Mouse (Mus musculus) common myeloid progenitor, adult 5-6 weeks (primary cell): ENCODE results near the gene Evi5l. TPM values are rescaled to one million over a fixed set of nuclear protein-coding genes. Genes with fewer than 3 reads are reported as not detected.
A peak's percentile ranks its signal among the peaks of the same experiment; 100 is the strongest.

ENCODE experiments used
- ATAC-seq: replicated peaks from 2 replicates; pipeline ENCODE4 v1.8.0; 2016; ENCODE audit warnings: low read depth, mild to moderate bottlenecking, moderate TSS enrichment, inconsistent platforms; ENCODE audit not compliant: poor library complexity, severe bottlenecking
- total RNA-seq: library from RNA; stranded (forward); fragments of 200-1000, 187-1606 nt; gene quantifications from 2 replicates; pipeline ENCODE4 v1.2.3, GENCODE M21; 2017

The Evi5l gene
- 11.1 and 12.1 TPM in 2 replicates for total RNA-seq

DNA sequence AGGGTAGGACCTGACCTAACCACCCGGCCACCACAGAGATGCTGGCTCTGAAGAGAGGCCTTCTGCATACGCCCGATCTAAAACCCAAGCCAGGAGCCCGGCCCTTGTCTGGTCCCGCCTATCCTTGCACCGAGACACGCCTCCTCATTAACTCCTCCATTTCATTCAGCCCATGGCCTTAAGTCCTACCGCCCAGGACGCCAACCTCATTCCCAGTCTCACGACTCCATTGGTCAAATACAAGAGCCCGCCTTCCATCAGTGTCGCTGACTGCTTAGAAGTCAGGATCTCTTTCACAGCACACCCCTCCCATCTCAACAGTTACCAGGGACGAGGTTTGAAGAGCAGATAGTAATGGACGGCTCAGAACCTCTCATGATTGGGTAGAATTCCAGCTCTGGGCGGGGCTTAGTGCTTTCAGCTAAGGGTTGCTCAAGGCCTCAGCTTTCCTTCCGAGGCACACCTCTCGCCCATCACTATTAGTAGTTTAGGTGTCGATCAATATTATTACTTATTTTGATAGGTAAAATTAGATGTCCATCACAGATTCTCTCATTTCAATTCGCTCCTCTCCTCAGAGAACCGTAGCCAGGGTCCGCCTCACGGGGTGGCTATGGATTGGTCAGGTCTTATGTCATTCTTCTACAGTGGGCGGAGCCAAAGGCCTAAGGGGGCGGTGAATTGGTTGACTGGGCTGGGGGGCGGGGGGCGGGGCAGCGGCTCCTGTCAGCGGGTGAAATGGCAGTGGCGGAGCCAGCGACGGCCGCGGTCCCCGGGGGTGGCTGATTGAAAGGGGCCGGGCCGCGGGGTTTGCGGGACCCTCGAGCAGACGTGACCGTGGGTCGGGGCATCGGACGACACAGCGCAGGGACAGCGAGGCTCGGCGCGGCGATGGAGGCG is at the start of gene Evi5l:
TSS of gene Evi5l (plus strand) at position 716 of the 900 bp plus-strand sequence.
- peak; percentile 89 for ATAC-seq

DNA sequence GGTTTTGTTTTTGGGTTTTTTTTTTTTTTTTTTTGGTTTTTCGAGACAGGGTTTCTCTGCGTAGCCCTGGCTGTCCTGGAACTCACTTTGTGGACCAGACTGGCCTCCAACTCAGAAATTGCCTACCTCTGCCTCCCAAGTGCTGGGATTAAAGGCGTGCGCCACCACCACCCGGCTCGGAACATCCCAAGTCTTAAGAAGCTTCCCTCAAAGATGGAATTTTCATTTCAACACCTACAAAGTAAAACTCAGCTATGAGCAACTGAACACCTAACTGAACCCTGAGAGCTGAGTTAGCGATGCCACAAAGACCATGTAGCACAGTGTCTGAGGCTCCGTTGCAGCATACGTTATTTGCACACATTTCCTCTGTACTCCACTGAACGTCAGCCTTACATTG is 32.6 kb upstream of the Evi5l start, which contains the start of gene Cd209g:
TSS of gene Cd209g (plus strand) at position 301 of the 400 bp plus-strand sequence.
- no peak for ATAC-seq

DNA sequence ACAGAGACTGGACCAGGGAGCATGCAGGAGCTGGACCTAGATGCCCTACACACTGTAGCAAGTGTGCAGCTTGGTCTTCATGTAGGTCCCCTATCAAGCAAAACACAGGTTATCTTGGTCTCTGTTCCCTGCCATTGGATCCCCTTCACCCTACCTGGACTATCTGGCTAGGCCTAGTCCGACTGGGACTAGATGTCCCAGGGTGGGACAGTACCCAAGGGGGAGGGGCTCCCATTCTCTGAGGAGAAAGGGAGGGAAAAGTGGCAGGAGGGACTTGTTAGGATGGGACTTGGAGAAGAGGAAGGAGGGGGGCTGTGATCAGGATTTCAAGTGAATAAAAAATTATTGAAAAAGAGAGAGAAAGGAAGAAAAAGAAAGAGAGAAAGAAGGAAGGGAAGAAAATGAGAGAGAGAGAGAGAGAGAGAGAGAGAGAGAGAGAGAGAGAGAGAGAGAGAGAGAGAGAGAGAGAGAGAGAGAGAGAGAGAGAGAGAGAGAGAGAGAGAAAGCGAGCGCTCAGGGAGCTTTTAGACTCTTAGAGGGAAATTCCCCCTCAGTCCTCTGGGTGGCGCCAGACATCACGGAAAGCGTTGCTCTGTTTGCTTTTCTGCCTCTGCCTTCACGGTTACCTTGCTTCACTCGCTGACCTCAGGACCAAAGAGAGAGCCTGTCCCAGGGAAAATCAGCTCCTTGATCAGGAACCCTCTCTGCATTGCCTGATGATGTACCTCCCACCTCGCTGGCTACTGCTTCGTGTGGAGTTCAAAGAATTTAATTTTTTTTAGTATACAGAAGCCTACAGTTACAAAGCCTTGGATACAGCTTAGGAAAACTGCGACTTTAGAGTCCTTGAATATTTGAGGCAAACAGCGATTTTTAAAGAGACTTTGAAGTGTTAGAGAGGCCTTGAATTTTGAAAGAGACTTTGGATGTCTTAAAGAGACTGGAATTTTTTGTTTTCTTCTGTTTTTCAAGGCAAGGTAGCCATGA is 26.4 kb upstream of the Evi5l start:
- peak; percentile 98 for ATAC-seq

DNA sequence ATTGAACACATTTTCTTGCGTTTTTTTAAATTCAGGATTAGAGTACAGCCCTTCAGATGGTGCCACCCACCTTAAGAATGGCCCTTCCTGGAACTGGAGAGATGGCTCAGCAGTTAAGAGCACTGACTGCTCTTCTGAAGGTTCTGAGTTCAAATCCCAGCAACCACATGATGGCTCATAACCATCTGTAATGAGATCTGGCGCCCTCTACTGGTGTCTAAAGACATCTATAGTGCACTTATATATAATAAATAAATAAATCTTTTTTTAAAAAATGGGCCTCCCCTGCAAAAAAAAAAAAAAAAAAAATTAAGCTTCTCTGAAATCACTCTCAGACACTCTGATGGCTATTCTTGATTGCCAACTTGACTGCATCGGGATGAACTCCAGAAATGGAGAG is 24.6 kb upstream of the Evi5l start:
- no peak for ATAC-seq

DNA sequence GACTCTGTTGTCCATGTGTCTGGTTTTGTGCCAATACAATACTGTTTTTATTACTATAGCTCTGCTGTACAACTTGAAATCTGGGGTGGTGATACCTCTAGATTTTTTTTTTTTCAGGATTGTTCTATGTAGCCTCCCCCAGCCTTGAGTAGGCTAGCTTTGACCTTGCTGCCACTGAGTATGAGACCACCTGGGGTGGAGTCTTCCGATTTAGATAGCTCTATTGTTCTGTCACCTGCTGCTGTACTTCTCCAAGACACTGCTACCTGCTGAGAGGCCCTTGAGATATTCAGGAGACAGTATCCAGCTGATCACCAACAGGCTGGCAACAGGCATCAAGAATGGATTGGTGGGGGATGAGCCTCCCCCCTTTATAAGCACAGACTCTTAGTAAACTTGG is 19.1 kb upstream of the Evi5l start:
- ATAC-seq, result no peak

DNA sequence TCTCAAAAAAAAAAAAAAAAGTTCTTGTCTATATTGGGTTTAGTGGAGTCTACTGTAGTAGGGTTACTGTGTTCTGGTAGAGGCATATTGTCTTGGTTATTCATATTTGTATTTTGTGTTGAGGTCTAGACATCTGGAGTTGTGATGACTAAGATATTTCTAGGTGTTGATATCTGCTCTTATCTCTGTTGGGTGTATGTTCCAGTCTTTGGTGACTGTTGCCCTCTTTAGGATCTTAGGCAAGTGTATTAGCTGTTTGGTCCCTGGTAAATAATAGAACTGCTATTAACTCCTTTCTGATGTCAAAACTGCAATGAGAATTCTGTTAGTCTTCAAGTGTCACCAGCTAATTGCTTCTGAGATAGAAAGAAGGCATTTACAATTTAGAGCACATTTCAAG is 11.5 kb upstream of the Evi5l start:
- no peak for ATAC-seq

DNA sequence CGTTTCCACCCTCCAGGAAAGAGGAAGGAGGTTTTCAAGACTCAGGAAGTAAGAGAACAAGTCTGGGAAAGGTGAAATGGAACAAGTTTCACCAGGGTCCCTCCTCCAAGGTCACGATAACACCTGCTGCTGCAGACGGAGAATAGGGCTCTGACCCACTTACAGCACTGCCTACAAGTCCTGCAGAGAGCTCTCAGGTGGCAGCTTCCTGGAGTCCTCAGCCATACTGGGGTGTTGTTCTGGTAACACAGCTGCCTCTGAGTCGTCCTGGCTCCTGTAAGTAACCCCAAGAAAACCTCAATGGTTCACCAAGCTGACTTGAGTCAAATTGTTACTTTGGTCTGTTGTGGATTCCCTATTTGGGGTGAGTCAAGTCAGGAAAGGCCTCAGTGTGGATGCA is 3.6 kb upstream of the Evi5l start:
- no peak for ATAC-seq

DNA sequence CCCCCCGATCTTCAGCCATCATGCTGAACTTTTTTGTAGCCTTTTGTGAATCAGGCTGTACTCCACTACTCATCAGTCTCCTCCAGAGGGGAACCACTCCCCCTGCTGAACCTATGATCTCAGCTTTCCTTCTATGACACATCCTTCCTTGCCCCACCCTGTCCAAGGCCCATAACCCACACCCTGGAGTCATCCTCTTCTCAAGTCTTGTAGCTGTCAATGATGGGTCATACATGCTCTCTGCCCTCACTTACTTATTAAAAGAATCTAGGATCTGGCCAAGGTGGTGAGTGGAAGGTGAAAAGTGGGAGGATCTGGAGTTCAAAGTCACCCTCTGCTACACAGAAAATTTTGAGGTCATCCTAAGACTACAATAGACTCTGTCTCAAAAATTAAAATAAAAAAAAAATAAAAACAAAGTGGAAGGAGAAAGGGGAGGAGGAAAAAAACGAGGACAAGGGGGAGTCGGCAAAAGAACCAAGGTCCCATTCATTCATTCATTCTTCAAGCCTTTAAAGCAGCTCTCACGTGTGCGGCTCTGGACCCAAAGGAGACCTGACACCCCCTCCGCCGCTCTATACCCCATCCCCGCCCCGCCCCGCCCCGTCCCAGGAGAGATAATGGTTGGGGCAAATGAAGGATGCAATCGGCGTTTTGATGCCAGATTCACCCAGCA is 1.1 kb upstream of the Evi5l start:
- no peak for ATAC-seq

DNA sequence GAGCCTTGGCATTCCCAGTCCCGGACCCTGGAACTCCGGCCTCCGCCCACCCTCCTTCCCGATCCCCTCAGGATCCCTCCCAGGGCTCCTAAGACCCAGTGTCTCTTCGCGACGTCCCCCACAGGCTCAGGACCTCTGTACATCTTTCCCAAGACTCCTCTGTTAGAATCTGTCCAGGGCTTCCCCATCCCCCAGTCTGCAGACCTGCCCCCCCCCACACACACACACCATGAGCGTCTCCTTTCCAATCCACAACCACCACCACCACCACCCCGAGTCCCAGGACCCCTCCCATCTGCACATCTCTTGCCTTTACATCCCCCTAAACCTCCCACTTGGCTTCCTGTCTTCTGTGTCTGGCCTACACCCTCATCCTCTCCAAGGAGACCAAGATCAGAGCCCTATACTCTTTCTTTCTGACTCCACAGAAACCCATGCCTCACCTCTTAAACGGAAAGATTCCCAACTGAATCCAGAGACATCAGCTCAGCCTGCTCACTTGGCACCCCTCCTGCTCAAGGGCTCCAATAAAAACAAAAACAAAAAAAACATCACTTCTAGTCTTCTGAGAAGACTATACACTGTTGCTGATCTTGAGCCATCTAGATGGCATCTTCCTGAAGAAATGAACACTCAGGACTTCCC is 636 bp downstream of the Evi5l start:
- ATAC-seq, result no peak

DNA sequence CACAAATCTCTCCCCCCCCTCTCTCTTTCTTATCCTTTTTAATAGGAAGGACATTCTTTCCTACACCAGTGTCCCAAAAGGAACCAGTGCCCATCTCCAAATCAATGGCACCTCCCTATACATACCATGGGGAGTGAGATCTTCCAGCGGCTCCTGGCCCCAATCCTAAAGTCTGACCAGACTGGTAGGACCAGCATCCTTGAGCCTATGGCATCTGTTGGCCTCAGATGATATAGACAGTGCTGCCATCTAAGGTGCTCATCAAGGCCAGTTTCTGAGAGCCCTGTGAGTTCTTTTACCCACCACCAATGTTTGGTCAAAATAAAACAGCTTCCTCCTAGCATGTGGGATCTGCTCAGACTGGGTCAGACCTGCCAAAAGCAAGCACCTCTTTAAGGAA is 1.6 kb downstream of the Evi5l start:
- no peak for ATAC-seq

DNA sequence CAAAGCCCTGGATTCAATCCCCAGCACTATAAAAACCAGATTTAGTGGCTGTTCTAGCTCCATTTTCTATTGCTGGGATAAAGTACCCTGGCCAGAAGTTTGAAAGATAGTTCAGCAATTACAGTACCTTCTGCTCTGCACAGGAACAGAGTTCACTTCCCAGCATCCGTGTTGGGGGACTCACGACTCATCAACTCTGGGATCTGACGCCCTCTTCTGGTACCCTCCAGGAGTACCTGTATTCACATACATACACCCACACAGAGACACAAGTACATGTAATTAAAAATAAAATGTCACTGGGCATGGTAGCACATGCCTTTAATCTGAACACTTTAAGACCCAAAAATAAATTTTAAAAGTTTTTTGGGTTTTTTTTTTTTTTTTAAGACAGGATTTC is 6.1 kb downstream of the Evi5l start:
- ATAC-seq, result no peak

DNA sequence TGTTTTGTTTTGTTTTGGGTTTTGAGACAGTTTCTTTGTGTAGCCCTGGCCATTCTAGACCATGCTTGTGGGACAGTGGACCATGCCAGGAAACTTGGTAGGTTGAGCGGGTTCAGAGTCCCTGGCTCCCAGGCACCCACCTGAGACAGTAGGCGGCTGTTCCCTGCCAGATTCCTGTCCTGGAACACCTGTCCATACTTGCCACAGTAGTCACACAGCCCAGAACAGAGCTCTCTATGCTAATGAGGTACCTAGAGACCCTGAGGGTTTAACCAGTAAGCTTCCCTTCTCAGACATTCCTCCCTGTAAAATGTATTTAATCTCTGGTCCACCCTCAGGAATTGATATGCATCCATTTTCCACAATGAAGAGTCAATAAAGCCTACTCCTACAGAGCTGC is 7.7 kb downstream of the Evi5l start:
- no peak for ATAC-seq

DNA sequence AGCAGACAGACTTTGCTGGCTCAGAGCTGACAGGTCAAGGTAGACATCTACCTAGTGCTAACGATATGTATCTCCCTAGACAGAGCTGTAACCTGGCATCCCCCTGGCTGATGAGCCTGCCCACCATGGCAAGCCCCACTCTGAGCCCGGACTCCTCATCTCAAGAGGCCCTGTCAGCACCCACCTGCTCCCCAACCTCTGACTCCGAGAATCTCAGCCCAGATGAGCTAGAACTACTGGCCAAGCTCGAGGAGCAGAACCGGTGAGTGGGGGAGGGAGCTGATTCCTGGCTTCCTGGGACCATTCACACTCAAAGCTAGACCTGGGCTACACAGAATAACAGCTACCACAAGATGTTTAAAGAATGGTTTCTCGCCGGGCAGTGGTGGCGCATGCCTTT is 17.0 kb downstream of the Evi5l start:
- ATAC-seq, result no peak

DNA sequence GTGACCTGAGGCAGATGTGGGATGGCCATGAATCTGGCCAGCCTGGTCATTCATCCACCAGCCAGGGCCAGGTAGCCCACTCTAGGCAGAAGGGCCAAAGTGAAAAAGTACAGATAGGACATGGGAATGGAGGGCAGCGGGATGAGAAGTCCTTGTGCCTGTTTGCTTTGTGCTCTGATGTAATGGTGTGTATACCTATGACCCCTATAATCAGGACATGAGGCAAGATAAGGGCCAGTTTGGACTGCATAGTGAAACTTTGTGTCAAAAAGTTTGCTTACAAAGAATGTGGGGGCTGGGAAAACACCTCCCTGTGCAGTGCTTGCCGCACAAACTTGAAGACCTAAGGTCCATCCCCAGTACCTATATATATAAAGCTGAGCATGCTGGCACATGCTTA is 19.8 kb downstream of the Evi5l start:
- ATAC-seq, result no peak

DNA sequence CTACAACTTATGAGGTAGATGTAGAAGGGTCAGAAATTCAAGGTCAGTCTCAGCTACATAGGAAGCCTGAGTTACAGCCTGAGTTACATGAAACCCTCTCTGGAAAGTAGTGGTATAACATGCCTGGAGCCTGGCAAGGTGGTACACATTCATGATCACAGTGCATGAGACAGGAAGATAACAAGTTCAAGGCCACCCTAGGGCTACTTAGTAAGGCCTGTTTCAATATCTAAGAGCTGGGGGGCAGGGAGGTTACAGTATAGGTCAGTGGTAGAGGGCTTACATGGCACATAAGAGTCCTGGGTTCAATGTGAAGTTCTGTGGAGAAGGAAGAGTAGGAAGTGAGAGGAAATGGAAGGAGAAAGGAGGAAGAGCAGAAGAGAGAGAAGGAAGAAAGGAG is 22.2 kb downstream of the Evi5l start:
- no peak for ATAC-seq

DNA sequence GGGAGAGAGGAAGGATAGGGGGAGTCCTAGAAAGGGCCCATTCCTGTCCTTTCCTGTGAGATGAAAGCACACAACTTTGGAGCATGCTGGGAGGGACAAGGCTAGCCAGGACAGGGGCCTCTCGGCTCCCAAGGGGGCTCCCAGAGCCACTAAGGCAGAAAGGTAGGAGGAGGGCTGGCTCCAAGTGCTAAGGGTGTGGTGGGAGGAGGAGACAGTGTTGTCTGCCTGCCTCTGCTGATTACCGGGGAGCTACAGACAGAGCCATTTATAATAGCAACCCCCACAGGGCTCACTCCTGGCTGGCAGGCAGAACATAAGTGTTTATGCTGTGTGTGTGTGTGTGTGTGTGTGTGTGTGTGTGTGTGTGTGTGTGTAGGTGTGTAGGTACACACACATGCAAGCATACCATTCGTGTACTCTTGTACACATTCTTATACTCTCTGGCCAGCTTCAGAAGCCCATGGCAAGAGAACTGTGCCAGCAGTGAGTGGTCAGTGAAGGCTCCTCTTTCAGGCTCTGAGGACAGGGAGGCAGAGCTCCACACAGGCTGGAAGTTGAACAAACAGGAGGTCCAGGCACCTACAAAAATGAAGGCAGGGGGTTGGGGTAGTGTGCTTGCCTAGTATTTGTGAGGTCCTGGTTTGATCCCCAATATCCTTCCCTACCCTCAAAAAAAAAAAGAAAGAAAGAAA is 22.8 kb downstream of the Evi5l start:
- no peak; the same call in 1 of the 2 replicates for ATAC-seq

DNA sequence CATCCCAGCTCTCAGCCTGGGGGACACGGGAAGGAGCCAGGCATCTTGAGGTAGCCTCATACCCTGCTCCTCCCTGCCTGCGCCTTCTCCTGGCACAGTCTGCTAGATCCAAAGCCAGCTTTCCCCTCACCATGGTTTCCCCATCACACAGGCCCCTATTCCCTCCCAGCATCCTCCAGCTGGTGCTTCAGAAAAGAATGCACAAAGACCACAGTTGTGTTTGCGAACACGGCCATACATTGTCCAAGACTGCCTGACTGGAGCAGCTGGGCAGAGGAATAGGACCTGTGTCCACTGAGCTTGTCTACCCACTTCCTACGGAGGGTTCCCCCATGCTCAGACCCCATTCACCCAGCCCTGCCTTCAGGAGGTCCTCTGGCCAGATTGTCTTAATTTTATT is 25.9 kb downstream of the Evi5l start:
- no peak for ATAC-seq

DNA sequence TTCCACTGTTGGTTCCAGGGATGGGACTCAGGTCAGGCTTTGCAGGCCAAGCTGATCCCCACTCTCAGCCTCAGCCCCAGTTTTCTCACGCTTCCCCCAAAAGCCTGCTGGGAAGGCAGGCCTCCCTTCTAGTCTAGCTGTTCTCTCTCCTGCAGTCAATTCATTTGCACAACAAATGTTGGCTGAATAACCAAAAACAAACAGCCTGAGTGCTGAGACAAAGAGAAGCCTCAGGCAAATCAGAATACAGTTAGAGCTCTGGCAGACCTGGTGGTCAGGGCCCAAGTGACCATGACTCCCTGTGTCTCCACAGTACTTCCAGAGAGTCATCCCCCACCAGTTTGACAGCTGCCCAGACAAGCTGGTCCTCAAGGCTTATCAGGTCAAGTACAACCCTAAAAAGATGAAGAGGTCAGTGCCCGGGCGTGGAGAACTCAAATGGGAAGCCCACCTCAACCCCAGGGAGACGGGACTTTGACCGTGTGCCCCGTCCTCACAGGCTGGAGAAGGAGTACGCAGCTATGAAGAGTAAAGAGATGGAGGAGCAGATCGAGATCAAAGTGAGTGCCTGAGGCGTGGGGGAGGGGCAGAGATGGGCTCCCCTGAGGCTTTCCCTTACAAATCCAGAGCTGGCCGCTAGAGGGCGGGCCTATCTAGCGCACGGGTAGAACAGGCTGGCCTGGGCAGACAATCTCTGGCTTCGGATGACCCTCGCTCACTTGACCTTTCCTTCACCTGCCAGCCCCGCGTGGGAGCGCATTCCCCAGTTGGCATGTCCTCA is 26.6 kb downstream of the Evi5l start:
- ATAC-seq, result peak; percentile 96

DNA sequence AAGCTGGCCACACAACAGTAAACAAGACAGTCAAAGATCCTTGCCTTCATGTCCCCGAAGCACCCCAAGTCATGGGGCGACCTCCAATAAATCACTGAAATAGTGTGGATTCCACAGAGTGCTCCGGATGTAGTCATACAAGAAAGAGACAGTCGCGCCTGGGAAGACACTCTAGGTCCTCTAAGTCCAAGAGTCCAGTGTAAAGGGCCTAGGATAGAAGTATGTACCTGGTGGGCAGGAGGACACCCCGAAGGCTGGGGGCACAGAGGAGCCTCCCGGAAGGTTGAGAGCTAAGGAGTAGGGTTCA is 27.2 kb downstream of the Evi5l start:
- no peak for ATAC-seq
